Mouse (Mus musculus) MEL (cell line): ENCODE measurements around the gene Fam219a. TPM values are rescaled to one million over a fixed set of nuclear protein-coding genes. Genes with fewer than 3 reads are reported as not detected.

Experiments
- DNase-seq: peaks from one replicate; pipeline ENCODE4 v3.0.0; 2011; ENCODE audit warnings: low read depth, low spot score
- H3K27ac ChIP-seq: 2 replicates; pipeline ENCODE4 v1.5.1; 2012; ENCODE audit warnings: low read depth, mild to moderate bottlenecking, control low read depth, low read length, moderate library complexity; ENCODE audit not compliant: control insufficient read depth
- H3K27me3 ChIP-seq, 2 experiments: fragments of 150-350 bp in 1 of 2; sonication (generic) in 1 of 2; 2 replicates each; pipeline ENCODE4 v1.6.1; 2012; ENCODE audit warnings: low read length in 2 of 2, mild to moderate bottlenecking in 2 of 2, improper control_type of control experiment in 1 of 2, moderate library complexity in 1 of 2; ENCODE audit not compliant: insufficient read depth in 2 of 2, control insufficient read depth in 1 of 2
- H3K36me3 ChIP-seq, 2 experiments: 2 replicates each; pipeline ENCODE4 v1.6.1; 2012 to 2014; ENCODE audit warnings: low read length in 2 of 2, improper control_type of control experiment in 1 of 2, inconsistent platforms in 1 of 2, mild to moderate bottlenecking in 1 of 2; ENCODE audit not compliant: insufficient read depth in 2 of 2, control insufficient read depth in 1 of 2
- H3K4me1 ChIP-seq, 2 experiments: fragments of 150-350 bp in 1 of 2; sonication (generic) in 1 of 2; 2 replicates each; pipeline ENCODE4 v1.6.1; 2012; ENCODE audit warnings: low read length in 2 of 2, improper control_type of control experiment in 1 of 2, mild to moderate bottlenecking in 1 of 2; ENCODE audit not compliant: insufficient read depth in 2 of 2, control insufficient read depth in 1 of 2
- H3K4me3 ChIP-seq, 2 experiments: fragments of 150-350 bp in 1 of 2; sonication (generic) in 1 of 2; 2 replicates each; pipeline ENCODE4 v1.5.1; 2012; ENCODE audit warnings: low read depth in 2 of 2, low read length in 2 of 2, mild to moderate bottlenecking in 2 of 2, moderate library complexity in 2 of 2, control low read depth in 1 of 2, improper control_type of control experiment in 1 of 2; ENCODE audit not compliant: control insufficient read depth in 1 of 2, insufficient read depth in 1 of 2
- H3K79me2 ChIP-seq: 2 replicates; pipeline ENCODE4 v1.6.1; 2012; ENCODE audit warnings: mild to moderate bottlenecking, low read length, moderate library complexity; ENCODE audit not compliant: control insufficient read depth, poor library complexity, insufficient read depth
- H3K9ac ChIP-seq: 2 replicates; pipeline ENCODE4 v1.6.1; 2012; ENCODE audit warnings: low read depth, mild to moderate bottlenecking, control low read depth, low read length, moderate library complexity; ENCODE audit not compliant: control insufficient read depth, poor library complexity, severe bottlenecking
- H3K9me3 ChIP-seq: fragments of 150-350 bp; sonication (generic); replicated peaks from 2 replicates; pipeline ENCODE4 v1.6.1; 2012; ENCODE audit warnings: mild to moderate bottlenecking, low read length, improper control_type of control experiment, moderate library complexity; ENCODE audit not compliant: insufficient read depth
- CHD1 ChIP-seq: IDR thresholded peaks from 2 replicates; pipeline ENCODE4 v1.6.1; 2012; ENCODE audit warnings: low read depth, mild to moderate bottlenecking, inconsistent platforms, low read length, improper control_type of control experiment
- CTCF ChIP-seq, 3 experiments: IDR thresholded peaks in 2 of 3; conservative IDR thresholded peaks in 1 of 3; 2 replicates each; pipeline ENCODE4 v1.5.1; 2011 to 2012; ENCODE audit warnings: low read length in 3 of 3, low read depth in 2 of 3, mild to moderate bottlenecking in 2 of 3, improper control_type of control experiment in 1 of 3, inconsistent platforms in 1 of 3, mixed read lengths in 1 of 3, moderate library complexity in 1 of 3; ENCODE audit not compliant: control insufficient read depth in 1 of 3, insufficient read depth in 1 of 3, poor library complexity in 1 of 3, severe bottlenecking in 1 of 3
- E2F4 ChIP-seq: IDR thresholded peaks from 2 replicates; pipeline ENCODE4 v1.6.1; 2011; ENCODE audit warnings: low read depth, low read length, improper control_type of control experiment, borderline replicate concordance
- EP300 ChIP-seq, 2 experiments: IDR thresholded peaks; 2 replicates each; pipeline ENCODE4 v1.6.1; 2011; ENCODE audit warnings: improper control_type of control experiment in 2 of 2, low read length in 2 of 2, low read depth in 1 of 2, mild to moderate bottlenecking in 1 of 2
- GABPA ChIP-seq: IDR thresholded peaks from 2 replicates; pipeline ENCODE4 v1.6.1; 2012; ENCODE audit warnings: low read depth, mild to moderate bottlenecking, inconsistent platforms, low read length, improper control_type of control experiment, moderate library complexity
- GATA1 ChIP-seq: IDR thresholded peaks from 2 replicates; pipeline ENCODE4 v1.6.1; 2011; ENCODE audit warnings: low read depth, low read length, improper control_type of control experiment
- HCFC1 ChIP-seq: IDR thresholded peaks from 2 replicates; pipeline ENCODE4 v1.6.1; 2012; ENCODE audit warnings: low read depth, mild to moderate bottlenecking, inconsistent platforms, low read length, improper control_type of control experiment, moderate library complexity
- JUND ChIP-seq: IDR thresholded peaks from 2 replicates; pipeline ENCODE4 v1.6.1; 2011; ENCODE audit warnings: low read depth, mild to moderate bottlenecking, improper control_type of control experiment, low read length
- MAZ ChIP-seq: IDR thresholded peaks from 2 replicates; pipeline ENCODE4 v1.6.1; 2012; ENCODE audit warnings: low read depth, mild to moderate bottlenecking, inconsistent platforms, low read length, improper control_type of control experiment
- MEF2A ChIP-seq: IDR thresholded peaks from 2 replicates; pipeline ENCODE4 v1.6.1; 2014; ENCODE audit warnings: low read depth, mild to moderate bottlenecking, inconsistent platforms, low read length, improper control_type of control experiment; ENCODE audit not compliant: poor library complexity, insufficient replicate concordance, severe bottlenecking; ENCODE audit errors: extremely low read depth
- MXI1 ChIP-seq: IDR thresholded peaks from 2 replicates; pipeline ENCODE4 v1.6.1; 2011; ENCODE audit warnings: mild to moderate bottlenecking, low read depth, low read length, improper control_type of control experiment
- NELFE ChIP-seq: IDR thresholded peaks from 2 replicates; pipeline ENCODE4 v1.6.1; 2011; ENCODE audit warnings: low read depth, low read length, improper control_type of control experiment
- NRF1 ChIP-seq: IDR thresholded peaks from 2 replicates; pipeline ENCODE4 v1.6.1; 2014; ENCODE audit warnings: low read depth, mild to moderate bottlenecking, inconsistent platforms, low read length, improper control_type of control experiment, moderate library complexity; ENCODE audit not compliant: poor library complexity, insufficient read depth, severe bottlenecking
- POLR2AphosphoS2 ChIP-seq: IDR thresholded peaks from 2 replicates; pipeline ENCODE4 v1.6.1; 2011; ENCODE audit warnings: low read length, improper control_type of control experiment
- RAD21 ChIP-seq: IDR thresholded peaks from 2 replicates; pipeline ENCODE4 v1.6.1; 2011; ENCODE audit warnings: mild to moderate bottlenecking, low read depth, low read length, improper control_type of control experiment
- SMC3 ChIP-seq: IDR thresholded peaks from 2 replicates; pipeline ENCODE4 v1.6.1; 2011; ENCODE audit warnings: low read depth, low read length, improper control_type of control experiment
- UBTF ChIP-seq: IDR thresholded peaks from 2 replicates; pipeline ENCODE4 v1.6.1; 2012; ENCODE audit warnings: low read depth, mild to moderate bottlenecking, inconsistent platforms, low read length, improper control_type of control experiment, moderate library complexity, borderline replicate concordance; ENCODE audit not compliant: insufficient read depth
- USF1 ChIP-seq: IDR thresholded peaks from 2 replicates; pipeline ENCODE4 v1.6.1; 2014; ENCODE audit warnings: low read depth, mild to moderate bottlenecking, inconsistent platforms, low read length, improper control_type of control experiment, moderate library complexity
- ZMIZ1 ChIP-seq: IDR thresholded peaks from 2 replicates; pipeline ENCODE4 v1.6.1; 2012; ENCODE audit warnings: low read depth, mild to moderate bottlenecking, inconsistent platforms, low read length, improper control_type of control experiment, moderate library complexity
- ZNF384 ChIP-seq: IDR thresholded peaks from 2 replicates; pipeline ENCODE4 v1.6.1; 2012; ENCODE audit warnings: low read depth, mild to moderate bottlenecking, inconsistent platforms, low read length, improper control_type of control experiment
- polyA plus RNA-seq, 2 experiments: library from polyadenylated mRNA; stranded (reverse) in 1 of 2; unstranded in 1 of 2; fragments of >175 nt in 1 of 2; fragments of >200 nt in 1 of 2; gene quantifications; 2 replicates each; pipeline versions ENCODE4 v1.2.1 to v1.2.4; 2012; ENCODE audit warnings: low replicate concordance in 2 of 2, low read depth in 1 of 2; ENCODE audit not compliant: insufficient read length in 2 of 2, insufficient read depth in 1 of 2, missing spikeins in 1 of 2
- total RNA-seq: library from RNA; depleted of rRNA; stranded (reverse); fragments of 300-350 nt; gene quantifications from 2 replicates; pipeline ENCODE4 v1.2.3, GENCODE M21; 2012

The Fam219a gene
- total and polyA plus RNA-seq, 3 experiments, result 0.85 to 3.8 TPM; not detected in 1

GRCm38 (mm10) chr4:41481601-41482017, 87.7 kb downstream of the Fam219a start (continued):
- TF ChIP-seq CHD1, result no peak
- TF ChIP-seq NRF1, result no peak

- DNase-seq, result no peak
- Histone ChIP-seq H3K79me2 (no peaks in the 10 kb centered on the region), H3K27ac (no peak overlapping the region), H3K4me1 (no peaks in the 10 kb centered on the region), H3K9me3 (no peaks in the 10 kb centered on the region), H3K27me3 (no peaks in the 10 kb centered on the region), H3K9ac (no peak overlapping the region), H3K4me3 (no peak overlapping the region), H3K36me3 (no peaks in the 10 kb centered on the region; a peak in 1 of 4 replicates)
- no peak for TF ChIP-seq MEF2A
- no peak for TF ChIP-seq MXI1
- TF ChIP-seq JUND, result no peak
- no peak for TF ChIP-seq ZNF384
- TF ChIP-seq GABPA, result no peak
These were observed 89.1 kb downstream of the Fam219a start for GRCm38 (mm10) chr4:41480254-41480653.

DNA sequence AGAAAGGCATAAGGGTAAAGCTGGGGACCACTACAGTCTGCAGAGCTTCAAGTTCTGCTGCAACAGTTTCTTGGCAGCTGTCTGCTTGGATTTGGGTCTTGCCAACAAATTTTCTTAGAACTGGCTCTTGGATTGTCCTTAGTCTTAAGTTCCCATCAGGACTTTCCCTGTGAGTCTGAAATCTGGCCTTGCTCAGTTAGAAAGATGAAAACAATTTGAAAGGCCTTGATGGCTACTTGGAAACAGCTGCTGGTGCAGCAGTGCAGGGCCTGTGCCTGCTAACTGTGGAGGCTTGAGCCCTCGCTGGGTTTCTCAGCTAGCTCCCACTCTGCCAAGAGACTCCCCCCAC, 89.9 kb downstream of the Fam219a start:
- Histone ChIP-seq H3K9ac (no peak overlapping the region), H3K79me2 (no peaks in the 10 kb centered on the region), H3K27me3 (no peaks in the 10 kb centered on the region), H3K9me3 (no peaks in the 10 kb centered on the region), H3K36me3 (no peaks in the 10 kb centered on the region; a peak in 1 of 4 replicates), H3K4me3 (no peak overlapping the region), H3K27ac (no peak overlapping the region), H3K4me1 (no peaks in the 10 kb centered on the region)
- TF ChIP-seq CTCF (IDR thresholded peaks at IDR 0.05 in 2 of 3, conservative IDR thresholded peaks at IDR 0.05 in 1 of 3; ENCODE audit: control insufficient read depth in 1 of 3, insufficient read depth in 1 of 3, low read depth in 2 of 3, low read length in 3 of 3, poor library complexity in 1 of 3, severe bottlenecking in 1 of 3) (no peak; a peak in 1 of 6 replicates), EP300 (IDR thresholded peaks at IDR 0.05; ENCODE audit: low read depth in 1 of 2, low read length in 2 of 2) (no peak), UBTF (no peak), RAD21 (no peak), MAZ (no peak), ZMIZ1 (no peak), SMC3 (no peak), GATA1 (no peak), POLR2AphosphoS2 (no peak), E2F4 (no peak), USF1 (no peak), NRF1 (no peak), HCFC1 (no peak), NELFE (no peak)
- DNase-seq, result no peak
